Mouse (Mus musculus): ENCODE measurements around the gene Cldn8. TPM values are rescaled to one million over a fixed set of nuclear protein-coding genes. Genes with fewer than 3 reads are reported as not detected.

The Cldn8 gene
- total and polyA plus RNA-seq, 2 experiments from 2014 or later: not detected

DNA sequence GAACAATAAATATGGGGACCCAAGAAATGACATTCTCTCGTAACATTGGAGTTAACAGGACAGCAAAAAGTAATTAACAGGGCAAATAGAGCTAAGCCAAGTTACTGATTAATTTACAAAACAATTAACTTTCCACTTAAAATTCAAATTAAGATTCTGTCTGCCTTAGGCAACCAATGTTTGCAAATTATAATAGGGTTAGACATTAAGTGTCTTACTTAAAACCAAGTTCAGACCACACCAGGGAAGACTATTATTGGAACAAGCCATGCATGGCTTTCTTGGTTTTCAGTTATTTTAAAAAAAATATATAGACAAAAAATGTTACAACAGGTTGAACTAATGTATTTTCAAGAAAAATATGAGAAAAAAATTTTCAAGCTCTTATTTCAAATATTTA is 6.1 kb upstream of the Cldn8 start:
- DNase-seq (ENCODE audit: low spot score): no peak
- Histone ChIP-seq H3K36me3 (ENCODE audit: insufficient read depth, low read length) (no peaks in the 10 kb centered on the region), H3K27me3 (ENCODE audit: insufficient read depth, low read length) (no peaks in the 10 kb centered on the region), H3K4me3 (ENCODE audit: low read length) (no peak overlapping the region), H3K4me2 (ENCODE audit: low read depth, low read length) (no peak overlapping the region), H3K27ac (no peak overlapping the region), H3K9me3 (ENCODE audit: low read length) (no peaks in the 10 kb centered on the region), H3K9ac (replicated peaks; ENCODE audit: low read length) (no peak overlapping the region), H3K4me1 (ENCODE audit: insufficient read depth, low read length) (no peaks in the 10 kb centered on the region)
- 84% methylated on average over 1 of the region's 1 CpGs for WGBS
- ATAC-seq: no peak
- no peak for TF ChIP-seq CTCF (IDR thresholded peaks at IDR 0.05; ENCODE audit: low read depth)

DNA sequence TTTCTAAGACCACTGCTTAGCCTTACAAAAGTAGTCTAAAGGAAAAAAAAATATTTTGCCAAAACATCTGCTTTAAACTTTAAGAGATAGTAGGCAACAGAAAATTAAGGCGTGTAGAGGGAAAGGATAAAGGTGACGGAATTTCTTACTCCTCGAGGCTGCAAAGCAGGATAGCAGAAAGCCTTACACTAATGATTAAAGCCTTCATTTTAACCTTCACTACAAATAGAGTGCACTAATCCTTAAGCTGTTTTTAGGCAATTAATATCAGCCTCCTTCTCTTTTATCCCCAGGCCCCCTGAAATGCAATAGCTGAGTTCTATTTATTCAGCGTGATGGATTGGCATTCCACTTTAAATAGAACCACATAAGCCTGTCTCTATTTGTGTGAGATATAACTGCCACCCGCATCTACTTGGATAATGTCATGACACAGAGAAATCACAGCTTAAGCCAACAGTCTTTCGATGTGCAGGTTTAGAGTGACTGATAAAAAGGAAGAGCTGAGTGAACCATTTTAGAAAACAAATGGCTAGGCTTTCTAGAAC is 1.3 kb downstream of the Cldn8 start:
- DNase-seq (ENCODE audit: low spot score): no peak
- no peaks in the 10 kb centered on the region for H3K9me3 ChIP-seq (ENCODE audit: low read length)
- no peak for ATAC-seq
- no peaks in the 10 kb centered on the region for H3K4me1 ChIP-seq (ENCODE audit: insufficient read depth, low read length)
- TF ChIP-seq CTCF (IDR thresholded peaks at IDR 0.05; ENCODE audit: low read depth): no peak
- H3K9ac ChIP-seq (replicated peaks; ENCODE audit: low read length): no peak overlapping the region
- H3K36me3 ChIP-seq (ENCODE audit: insufficient read depth, low read length): no peaks in the 10 kb centered on the region
- H3K27ac ChIP-seq: no peak overlapping the region
- no peak overlapping the region for H3K4me2 ChIP-seq (ENCODE audit: low read depth, low read length)
- H3K4me3 ChIP-seq (ENCODE audit: low read length): no peak overlapping the region
- 58% methylated on average over 6 of the region's 6 CpGs for WGBS
- no peaks in the 10 kb centered on the region for H3K27me3 ChIP-seq (ENCODE audit: insufficient read depth, low read length)

DNA sequence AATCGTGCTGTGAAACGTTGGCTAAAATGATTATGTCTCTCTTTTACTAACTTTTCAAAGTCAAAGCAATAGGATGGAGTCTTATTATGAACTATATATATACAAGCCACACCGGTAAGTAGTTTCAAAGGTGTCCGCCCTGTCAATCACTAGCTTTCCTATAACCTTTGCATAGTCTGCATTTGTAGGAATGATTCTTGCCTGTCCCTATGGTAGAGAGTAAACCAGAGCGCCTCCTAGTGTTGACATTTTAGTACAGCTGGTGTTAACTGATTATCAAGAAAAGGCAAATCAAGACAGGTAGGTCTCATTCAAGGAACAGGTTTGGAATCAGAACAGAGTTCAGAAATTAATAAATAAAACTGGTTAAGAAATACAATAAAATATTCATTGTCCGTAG is 20.5 kb downstream of the Cldn8 start:
- Histone ChIP-seq H3K4me1 (ENCODE audit: insufficient read depth, low read length) (no peaks in the 10 kb centered on the region), H3K9ac (replicated peaks; ENCODE audit: low read length) (no peak overlapping the region), H3K9me3 (ENCODE audit: low read length) (no peaks in the 10 kb centered on the region), H3K4me2 (ENCODE audit: low read depth, low read length) (no peak overlapping the region), H3K36me3 (ENCODE audit: insufficient read depth, low read length) (no peaks in the 10 kb centered on the region), H3K27ac (no peak overlapping the region), H3K27me3 (ENCODE audit: insufficient read depth, low read length) (no peaks in the 10 kb centered on the region), H3K4me3 (ENCODE audit: low read length) (no peak overlapping the region)
- DNase-seq (ENCODE audit: low spot score) (peak; percentile 62), ATAC-seq (no peak)
- WGBS: 57% methylated on average over 6 of the region's 6 CpGs
- TF ChIP-seq CTCF (IDR thresholded peaks at IDR 0.05; ENCODE audit: low read depth): peak; percentile 64

DNA sequence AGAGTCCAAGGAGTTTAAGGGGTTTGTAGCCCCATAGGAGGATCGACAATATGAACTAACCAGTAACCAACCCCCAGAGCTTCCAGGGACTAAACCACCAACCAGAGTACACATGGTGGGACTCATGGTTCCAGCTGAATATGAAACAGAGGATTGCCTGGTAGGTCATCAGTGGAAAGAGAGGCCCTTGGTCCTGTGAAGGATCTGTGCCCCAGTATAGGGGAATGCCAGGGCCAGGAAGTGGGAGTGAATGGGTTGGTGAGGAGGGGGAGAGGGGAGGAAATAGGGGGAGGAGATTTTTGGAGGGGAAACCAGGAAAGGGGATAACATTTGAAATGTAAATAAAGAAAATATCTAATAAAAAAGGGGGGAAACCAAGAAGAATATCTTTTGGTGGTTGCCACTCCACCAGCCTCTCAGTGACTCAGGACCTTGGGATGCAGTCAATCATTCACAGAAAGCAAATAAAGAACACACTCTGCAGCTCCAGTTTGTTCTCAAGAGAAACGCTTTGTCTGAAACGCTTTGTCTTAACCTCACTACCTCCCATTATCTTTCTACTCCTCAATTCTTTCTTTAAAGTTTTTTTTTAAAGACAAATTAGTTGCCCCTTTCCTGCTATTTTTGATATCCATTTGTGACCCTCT is 23.0 kb downstream of the Cldn8 start:
- no peak overlapping the region for H3K4me3 ChIP-seq (ENCODE audit: low read length)
- no peaks in the 10 kb centered on the region for H3K9me3 ChIP-seq (ENCODE audit: low read length)
- H3K27me3 ChIP-seq (ENCODE audit: insufficient read depth, low read length): no peaks in the 10 kb centered on the region
- H3K4me2 ChIP-seq (ENCODE audit: low read depth, low read length): no peak overlapping the region
- no peaks in the 10 kb centered on the region for H3K36me3 ChIP-seq (ENCODE audit: insufficient read depth, low read length)
- DNase-seq (ENCODE audit: low spot score): no peak
- no peak overlapping the region for H3K9ac ChIP-seq (replicated peaks; ENCODE audit: low read length)
- no peak for ATAC-seq
- H3K27ac ChIP-seq: no peak overlapping the region
- TF ChIP-seq CTCF (IDR thresholded peaks at IDR 0.05; ENCODE audit: low read depth): no peak
- 63% methylated on average over 3 of the region's 3 CpGs for WGBS
- no peaks in the 10 kb centered on the region for H3K4me1 ChIP-seq (ENCODE audit: insufficient read depth, low read length)

GRCm38 (mm10) chr16:88511348-88511747 is 51.6 kb downstream of the Cldn8 start:
- H3K9ac ChIP-seq (replicated peaks; ENCODE audit: low read length): no peak overlapping the region
- DNase-seq (ENCODE audit: low spot score) (no peak), ATAC-seq (no peak)
- no peaks in the 10 kb centered on the region for H3K4me1 ChIP-seq (ENCODE audit: insufficient read depth, low read length)
- no peaks in the 10 kb centered on the region for H3K27me3 ChIP-seq (ENCODE audit: insufficient read depth, low read length)
- H3K9me3 ChIP-seq (ENCODE audit: low read length): no peaks in the 10 kb centered on the region; the same call in 1 of the 2 replicates
- no peak for TF ChIP-seq CTCF (IDR thresholded peaks at IDR 0.05; ENCODE audit: low read depth)
- no peak overlapping the region for H3K27ac ChIP-seq
- no peak overlapping the region for H3K4me2 ChIP-seq (ENCODE audit: low read depth, low read length)
- H3K36me3 ChIP-seq (ENCODE audit: insufficient read depth, low read length): no peaks in the 10 kb centered on the region
- H3K4me3 ChIP-seq (ENCODE audit: low read length): no peak overlapping the region

Other genes with a start within 250 kb of the Cldn8 start
- gene Cldn17, start 56.2 kb downstream of the Cldn8 start, total RNA-seq (2014; rRNA removed): not detected in 2 replicates
- not detected in 2 replicates for gene Cldn17, start 56.2 kb downstream of the Cldn8 start, polyA plus RNA-seq (2015; fragmentation: Nextera tagmentation; extraction: Ambion mirVana)
- not detected in 2 replicates for gene Krtap24-1, start 49.1 kb upstream of the Cldn8 start, total RNA-seq (2014; rRNA removed)
- not detected in 2 replicates for gene Krtap24-1, start 49.1 kb upstream of the Cldn8 start, polyA plus RNA-seq (2015; fragmentation: Nextera tagmentation; extraction: Ambion mirVana)
- gene 2310079G19Rik, start 64.5 kb upstream of the Cldn8 start, total RNA-seq (2014; rRNA removed): not detected in 2 replicates
- gene 2310079G19Rik, start 64.5 kb upstream of the Cldn8 start, polyA plus RNA-seq (2015; fragmentation: Nextera tagmentation; extraction: Ambion mirVana): not detected in 2 replicates
- not detected in 2 replicates for gene Krtap26-1, start 84.6 kb upstream of the Cldn8 start, total RNA-seq (2014; rRNA removed)
- not detected in 2 replicates for gene Krtap26-1, start 84.6 kb upstream of the Cldn8 start, polyA plus RNA-seq (2015; fragmentation: Nextera tagmentation; extraction: Ambion mirVana)
- not detected in 2 replicates for gene Krtap27-1, start 108.5 kb upstream of the Cldn8 start, total RNA-seq (2014; rRNA removed)
- not detected in 2 replicates for gene Krtap27-1, start 108.5 kb upstream of the Cldn8 start, polyA plus RNA-seq (2015; fragmentation: Nextera tagmentation; extraction: Ambion mirVana)
- gene 2310061N02Rik, start 144.8 kb upstream of the Cldn8 start, total RNA-seq (2014; rRNA removed): not detected in 2 replicates
- gene 2310061N02Rik, start 144.8 kb upstream of the Cldn8 start, polyA plus RNA-seq (2015; fragmentation: Nextera tagmentation; extraction: Ambion mirVana): not detected in 2 replicates
- not detected in 2 replicates for gene Krtap13-1, start 165.7 kb upstream of the Cldn8 start, total RNA-seq (2014; rRNA removed)
- gene Krtap13-1, start 165.7 kb upstream of the Cldn8 start, polyA plus RNA-seq (2015; fragmentation: Nextera tagmentation; extraction: Ambion mirVana): not detected in 2 replicates
- not detected in 2 replicates for gene Krtap13, start 188.5 kb upstream of the Cldn8 start, total RNA-seq (2014; rRNA removed)
- not detected in 2 replicates for gene Krtap13, start 188.5 kb upstream of the Cldn8 start, polyA plus RNA-seq (2015; fragmentation: Nextera tagmentation; extraction: Ambion mirVana)
- not detected in 2 replicates for gene 2310034C09Rik, start 195.7 kb upstream of the Cldn8 start, total RNA-seq (2014; rRNA removed)
- not detected in 2 replicates for gene 2310034C09Rik, start 195.7 kb upstream of the Cldn8 start, polyA plus RNA-seq (2015; fragmentation: Nextera tagmentation; extraction: Ambion mirVana)
- gene 2310057N15Rik, start 211.0 kb upstream of the Cldn8 start, total RNA-seq (2014; rRNA removed): not detected in 2 replicates
- not detected in 2 replicates for gene 2310057N15Rik, start 211.0 kb upstream of the Cldn8 start, polyA plus RNA-seq (2015; fragmentation: Nextera tagmentation; extraction: Ambion mirVana)
- gene Gm5965, start 214.7 kb upstream of the Cldn8 start, total RNA-seq (2014; rRNA removed): not detected in 2 replicates
- gene Gm5965, start 214.7 kb upstream of the Cldn8 start, polyA plus RNA-seq (2015; fragmentation: Nextera tagmentation; extraction: Ambion mirVana): not detected in 2 replicates
- not detected in 2 replicates for gene Gm20741, start 249.0 kb upstream of the Cldn8 start, total RNA-seq (2014; rRNA removed)
- not detected in 2 replicates for gene Gm20741, start 249.0 kb upstream of the Cldn8 start, polyA plus RNA-seq (2015; fragmentation: Nextera tagmentation; extraction: Ambion mirVana)

All from hindbrain, postnatal 0 days (tissue).